In genomic region chr15:84957851-84958250, GRCm38 (mm10) we compare ENCODE assay signal across 11 mouse cellular contexts. TPM values are rescaled to one million over a fixed set of nuclear protein-coding genes. Genes with fewer than 3 reads are reported as not detected.
DNase-seq lines count a peak whose midpoint lies in the region; ATAC-seq lines count a peak whose summit lies in the region.
"Had no signal": no experiment of that assay in that cellular context is flagged by ENCODE, and none has a peak within 500 bp of the region (broad histone marks: within the 10 kb centered on the region; RNA-seq: fewer than 3 reads in every experiment).

No protein-coding gene starts in this region.

- no peak for DNase-seq in midbrain, embryonic 11.5 days (ENCODE audit: low spot score, missing footprints)
- DNase-seq in midbrain, embryonic 10.5 days (ENCODE audit: low spot score): no peak
- peak; percentile 68 to 80 for DNase-seq in frontal cortex, adult 2 months (ENCODE audit: extremely low spot score in 1 of 2, low spot score in 1 of 2)
- peak; percentile 66 to 86 for DNase-seq in left cerebral cortex, postnatal 25 days (ENCODE audit: low spot score in 2 of 2)
- peak; percentile 86 for DNase-seq in telencephalon, adult 2 months (ENCODE audit: low read depth, low spot score)
- DNase-seq: thymus, postnatal 25 days had no signal

- H3K9ac ChIP-seq in midbrain, embryonic 11.5 days (ENCODE audit: low read length): no peak overlapping the region
- no peak overlapping the region for H3K9ac ChIP-seq in intestine, embryonic 16.5 days (ENCODE audit: low read depth, low read length)
- H3K9ac ChIP-seq: heart, embryonic 13.5 days; limb, embryonic 15.5 days had no signal

- H3K4me3 ChIP-seq in midbrain, embryonic 11.5 days (ENCODE audit: low read depth, low read length): no peak overlapping the region
- no peak overlapping the region for H3K4me3 ChIP-seq in midbrain, embryonic 10.5 days
- no peak overlapping the region for H3K4me3 ChIP-seq in intestine, embryonic 16.5 days (ENCODE audit: low read length)
- H3K4me3 ChIP-seq: heart, embryonic 13.5 days; limb, embryonic 15.5 days had no signal

- no peaks in the 10 kb centered on the region for H3K27me3 ChIP-seq in midbrain, embryonic 11.5 days (ENCODE audit: control insufficient read depth, insufficient read depth, low read length)
- H3K27me3 ChIP-seq in midbrain, embryonic 10.5 days (ENCODE audit: low read depth, poor library complexity, severe bottlenecking): no peaks in the 10 kb centered on the region
- H3K27me3 ChIP-seq in intestine, embryonic 16.5 days (replicated peaks; ENCODE audit: control insufficient read depth, insufficient read depth, low read length): no peaks in the 10 kb centered on the region
- H3K27me3 ChIP-seq: heart, embryonic 13.5 days; limb, embryonic 15.5 days had no signal

- H3K4me1 ChIP-seq in midbrain, embryonic 11.5 days (ENCODE audit: control insufficient read depth, insufficient read depth, low read length): peaks cover 6% of the 10 kb centered on the region
- H3K4me1 ChIP-seq in midbrain, embryonic 10.5 days: peaks cover 29% of the 10 kb centered on the region
- peaks cover 3% of the 10 kb centered on the region; the same call in 1 of the 2 replicates for H3K4me1 ChIP-seq in intestine, embryonic 16.5 days (ENCODE audit: control insufficient read depth, insufficient read depth, low read length)
- H3K4me1 ChIP-seq: limb, embryonic 15.5 days had no signal

- intact Hi-C loops in left cerebral cortex, postnatal 25 days (cut with DNase I): loop anchor here (5.0 kb wide), 1 partner anchor 39 kb away; no protein-coding TSS in a partner anchor

- no peak overlapping the region for H3K27ac ChIP-seq in midbrain, embryonic 11.5 days (ENCODE audit: low read depth, low read length)
- no peak overlapping the region for H3K27ac ChIP-seq in midbrain, embryonic 10.5 days (replicated peaks)
- H3K27ac ChIP-seq in intestine, embryonic 16.5 days (ENCODE audit: low read length): no peak overlapping the region
- H3K27ac ChIP-seq: heart, embryonic 13.5 days; limb, embryonic 15.5 days had no signal

- peak; percentile 70 for ATAC-seq in midbrain, embryonic 11.5 days (ENCODE audit: low FRiP score)
- ATAC-seq in intestine, embryonic 16.5 days: no peak
- ATAC-seq in megakaryocyte-erythroid progenitor cell, adult 5-6 weeks (replicated peaks; ENCODE audit: low FRiP score, low TSS enrichment, poor library complexity, severe bottlenecking): no peak

- 34% methylated on average over 3 of the region's 3 CpGs for WGBS in midbrain, embryonic 11.5 days
- WGBS in midbrain, embryonic 10.5 days: 43% methylated on average over 3 of the region's 3 CpGs
- WGBS in intestine, embryonic 16.5 days: 30% methylated on average over 3 of the region's 3 CpGs

- no peaks in the 10 kb centered on the region for H3K9me3 ChIP-seq in midbrain, embryonic 11.5 days (ENCODE audit: control insufficient read depth, low read length)
- no peaks in the 10 kb centered on the region for H3K9me3 ChIP-seq in midbrain, embryonic 10.5 days (replicated peaks)
- H3K9me3 ChIP-seq in intestine, embryonic 16.5 days (ENCODE audit: control insufficient read depth, low read length): no peaks in the 10 kb centered on the region
- H3K9me3 ChIP-seq: G1E; heart, embryonic 13.5 days; limb, embryonic 15.5 days had no signal

- peaks cover 3% of the 10 kb centered on the region for H3K36me3 ChIP-seq in midbrain, embryonic 11.5 days (ENCODE audit: control insufficient read depth, insufficient read depth, low read length)
- H3K36me3 ChIP-seq in midbrain, embryonic 10.5 days: peaks cover 68% of the 10 kb centered on the region
- peaks cover 5% of the 10 kb centered on the region; the same call in 1 of the 2 replicates for H3K36me3 ChIP-seq in intestine, embryonic 16.5 days (ENCODE audit: control insufficient read depth, insufficient read depth, low read length)

- no peak overlapping the region for H3K4me2 ChIP-seq in midbrain, embryonic 11.5 days
- no peak overlapping the region for H3K4me2 ChIP-seq in intestine, embryonic 16.5 days (ENCODE audit: low read depth, low read length)
- H3K4me2 ChIP-seq: heart, embryonic 13.5 days; limb, embryonic 15.5 days had no signal

RNA-seq across cellular contexts. Expression of gene 5031439G07Rik, which starts 30.5 kb away (rescaled TPM):
- polyA plus RNA-seq in midbrain, embryonic 11.5 days (2014; fragmentation: Nextera tagmentation; extraction: Ambion mirVana): 11.7 and 17.2 TPM in 2 replicates
- polyA plus RNA-seq in midbrain, embryonic 10.5 days (2016; fragmentation: Nextera tagmentation; extraction: Ambion mirVana): 10.1 and 10.8 TPM in 2 replicates
- 59.7 and 61.2 TPM in 2 replicates for polyA plus RNA-seq in frontal cortex, adult 2 months (2012; rRNA removed)
- total RNA-seq in left cerebral cortex, postnatal 25 days (2021): 10 to 100 TPM; 77.7 to 82.7 TPM
- polyA plus RNA-seq in intestine, embryonic 16.5 days (2015; fragmentation: Nextera tagmentation; extraction: Ambion mirVana): 7.1 and 8.1 TPM in 2 replicates
- total RNA-seq in megakaryocyte-erythroid progenitor cell, adult 5-6 weeks (2014; fragmentation: Nextera tagmentation): 3.5 and 3.6 TPM in 2 replicates
- total RNA-seq in megakaryocyte-erythroid progenitor cell, adult 5-6 weeks (2017): 2.2 and 4.0 TPM in 2 replicates

RNA-seq across cellular contexts. Expression of gene Nup50, which starts 34.6 kb away (rescaled TPM):
- polyA plus RNA-seq in midbrain, embryonic 11.5 days (2014; fragmentation: Nextera tagmentation; extraction: Ambion mirVana): 66.8 and 71.7 TPM in 2 replicates
- polyA plus RNA-seq in midbrain, embryonic 10.5 days (2016; fragmentation: Nextera tagmentation; extraction: Ambion mirVana): 70.5 and 70.7 TPM in 2 replicates
- 13.9 and 14.7 TPM in 2 replicates for polyA plus RNA-seq in frontal cortex, adult 2 months (2012; rRNA removed)
- total RNA-seq in left cerebral cortex, postnatal 25 days (2021): 10 to 100 TPM; 32.5 to 34.5 TPM
- polyA plus RNA-seq in intestine, embryonic 16.5 days (2015; fragmentation: Nextera tagmentation; extraction: Ambion mirVana): 31.5 and 32.7 TPM in 2 replicates
- total RNA-seq in megakaryocyte-erythroid progenitor cell, adult 5-6 weeks (2014; fragmentation: Nextera tagmentation): 51.5 and 56.4 TPM in 2 replicates
- total RNA-seq in megakaryocyte-erythroid progenitor cell, adult 5-6 weeks (2017): 102 TPM in 2 replicates

RNA-seq across cellular contexts. Expression of gene Gm29666, which starts 38.0 kb away (rescaled TPM):
- 0.61 and 0.66 TPM in 2 replicates for polyA plus RNA-seq in midbrain, embryonic 11.5 days (2014; fragmentation: Nextera tagmentation; extraction: Ambion mirVana)
- 0.96 and 1.1 TPM in 2 replicates for polyA plus RNA-seq in midbrain, embryonic 10.5 days (2016; fragmentation: Nextera tagmentation; extraction: Ambion mirVana)
- polyA plus RNA-seq in frontal cortex, adult 2 months (2012; rRNA removed): 2.2 and 2.5 TPM in 2 replicates
- total RNA-seq in left cerebral cortex, postnatal 25 days (2021): 1 to 10 TPM; 1.1 to 1.2 TPM
- 0.62 TPM in 2 replicates for polyA plus RNA-seq in intestine, embryonic 16.5 days (2015; fragmentation: Nextera tagmentation; extraction: Ambion mirVana)
- total RNA-seq in megakaryocyte-erythroid progenitor cell, adult 5-6 weeks (2014; fragmentation: Nextera tagmentation): 0.90 and 1.3 TPM in 2 replicates
- total RNA-seq in megakaryocyte-erythroid progenitor cell, adult 5-6 weeks (2017): 0.23 TPM in 2 replicates

RNA-seq across cellular contexts. Expression of gene Upk3a, which starts 59.1 kb away (rescaled TPM):
- 0.15 TPM in 1 of 2 replicates, not detected in the other for polyA plus RNA-seq in midbrain, embryonic 11.5 days (2014; fragmentation: Nextera tagmentation; extraction: Ambion mirVana)
- polyA plus RNA-seq in midbrain, embryonic 10.5 days (2016; fragmentation: Nextera tagmentation; extraction: Ambion mirVana): 0.16 TPM in 1 of 2 replicates, not detected in the other
- 0.27 and 0.34 TPM in 2 replicates for polyA plus RNA-seq in frontal cortex, adult 2 months (2012; rRNA removed)
- total RNA-seq in left cerebral cortex, postnatal 25 days (2021): not detected
- 1.6 and 2.1 TPM in 2 replicates for polyA plus RNA-seq in intestine, embryonic 16.5 days (2015; fragmentation: Nextera tagmentation; extraction: Ambion mirVana)
- not detected in 2 replicates for total RNA-seq in megakaryocyte-erythroid progenitor cell, adult 5-6 weeks (2014; fragmentation: Nextera tagmentation)
- not detected in 2 replicates for total RNA-seq in megakaryocyte-erythroid progenitor cell, adult 5-6 weeks (2017)
- total RNA-seq: G1E had no signal
- polyA plus RNA-seq: G1E had no signal

Comparison
In these comparisons a context has a peak if more than half of its experiments do, and no peak if none do; other contexts are left out.
1. DNase-seq: peak in frontal cortex, adult 2 months (2 of 2), left cerebral cortex, postnatal 25 days (2 of 2) and telencephalon, adult 2 months (single experiment); none in midbrain, embryonic 11.5 days (single experiment) and midbrain, embryonic 10.5 days (single experiment).